Mouse (Mus musculus): ENCODE measurements around the gene Cs.

The Cs gene

GRCm38 (mm10) chr10:128376455-128377211 is 39.1 kb downstream of the Cs start, which contains the start of gene Ankrd52:
Gene Ankrd52 (plus strand): TSS chr10:128377115.
- DNase-seq (ENCODE audit: low spot score) = peak; percentile 78

- DNase-seq (ENCODE audit: low spot score) = no peak
Observed at GRCm38 (mm10) chr10:128377222-128377939, 39.8 kb downstream of the Cs start.

GRCm38 (mm10) chr10:128377940-128378448 is 40.5 kb downstream of the Cs start:
- no peak for DNase-seq (ENCODE audit: low spot score)

- DNase-seq (ENCODE audit: low spot score) = no peak
Observed at GRCm38 (mm10) chr10:128378462-128378861, 40.9 kb downstream of the Cs start.

GRCm38 (mm10) chr10:128379260-128379659 is 41.7 kb downstream of the Cs start:
- no peak for DNase-seq (ENCODE audit: low spot score)

- DNase-seq (ENCODE audit: low spot score) = no peak
Observed at GRCm38 (mm10) chr10:128380565-128380964, 43.0 kb downstream of the Cs start.

GRCm38 (mm10) chr10:128382482-128382881 is 44.9 kb downstream of the Cs start:
- no peak for DNase-seq (ENCODE audit: low spot score)

GRCm38 (mm10) chr10:128385902-128386301 is 48.4 kb downstream of the Cs start:
- DNase-seq (ENCODE audit: low spot score) = no peak

GRCm38 (mm10) chr10:128388941-128389340 is 51.4 kb downstream of the Cs start:
- no peak for DNase-seq (ENCODE audit: low spot score)

GRCm38 (mm10) chr10:128389570-128389969 is 52.0 kb downstream of the Cs start:
- no peak for DNase-seq (ENCODE audit: low spot score)

- no peak for DNase-seq (ENCODE audit: low spot score)
Observed at GRCm38 (mm10) chr10:128390366-128390765, 52.8 kb downstream of the Cs start.

GRCm38 (mm10) chr10:128391850-128392249 is 54.3 kb downstream of the Cs start:
- no peak for DNase-seq (ENCODE audit: low spot score)

- DNase-seq (ENCODE audit: low spot score) = no peak
Observed at GRCm38 (mm10) chr10:128396017-128396673, 58.6 kb downstream of the Cs start.

- no peak for DNase-seq (ENCODE audit: low spot score)
Observed at GRCm38 (mm10) chr10:128396716-128397264, 59.3 kb downstream of the Cs start.

- no peak for DNase-seq (ENCODE audit: low spot score)
Observed at GRCm38 (mm10) chr10:128397466-128397865, 59.9 kb downstream of the Cs start.

- no peak for DNase-seq (ENCODE audit: low spot score)
Observed at GRCm38 (mm10) chr10:128400338-128400737, 62.8 kb downstream of the Cs start.

- no peak for DNase-seq (ENCODE audit: low spot score)
Observed at GRCm38 (mm10) chr10:128401056-128401455, 63.5 kb downstream of the Cs start, which contains the start of gene Slc39a5. Gene Slc39a5 (minus strand): TSS chr10:128401229.

- no peak for DNase-seq (ENCODE audit: low spot score)
Observed at GRCm38 (mm10) chr10:128401638-128402037, 64.1 kb downstream of the Cs start.

GRCm38 (mm10) chr10:128403931-128404330 is 66.4 kb downstream of the Cs start:
- no peak for DNase-seq (ENCODE audit: low spot score)

GRCm38 (mm10) chr10:128408591-128409535 is 71.3 kb downstream of the Cs start:
- DNase-seq (ENCODE audit: low spot score) = peak; percentile 57

All from layer of hippocampus, adult 11-12 months (tissue).